Mouse (Mus musculus): ENCODE measurements around the gene Icmt. TPM values are rescaled to one million over a fixed set of nuclear protein-coding genes. Genes with fewer than 3 reads are reported as not detected.
A peak's percentile ranks its signal among the peaks of the same experiment; 100 is the strongest.

Gene Icmt
- total RNA-seq, 4 experiments from 2014 or later: 25.2 to 36.4 (median 30.6) TPM

GRCm38 (mm10) chr4:152274681-152275131 lies 22.3 kb upstream of the Icmt start:
- peak; percentile 53 for DNase-seq (ENCODE audit: low spot score)

- no peak for DNase-seq (ENCODE audit: low spot score)
Measured at GRCm38 (mm10) chr4:152276389-152277347, 20.4 kb upstream of the Icmt start.

- DNase-seq (ENCODE audit: low spot score): no peak
Measured at GRCm38 (mm10) chr4:152277916-152278315, 19.1 kb upstream of the Icmt start.

GRCm38 (mm10) chr4:152278986-152279385 lies 18.0 kb upstream of the Icmt start:
- no peak for DNase-seq (ENCODE audit: low spot score)

- DNase-seq (ENCODE audit: low spot score): no peak
Measured at GRCm38 (mm10) chr4:152281601-152282000, 15.4 kb upstream of the Icmt start.

- DNase-seq (ENCODE audit: low spot score): no peak
Measured at GRCm38 (mm10) chr4:152282721-152283120, 14.3 kb upstream of the Icmt start.

GRCm38 (mm10) chr4:152283186-152283950 lies 13.7 kb upstream of the Icmt start:
- DNase-seq (ENCODE audit: low spot score): peak; percentile 71

GRCm38 (mm10) chr4:152285505-152285904 lies 11.5 kb upstream of the Icmt start:
- peak; percentile 79 for DNase-seq (ENCODE audit: low spot score)

GRCm38 (mm10) chr4:152286183-152286582 lies 10.8 kb upstream of the Icmt start:
- no peak for DNase-seq (ENCODE audit: low spot score)

GRCm38 (mm10) chr4:152286887-152287286 lies 10.1 kb upstream of the Icmt start:
- DNase-seq (ENCODE audit: low spot score): no peak

- no peak for DNase-seq (ENCODE audit: low spot score)
Measured at GRCm38 (mm10) chr4:152287317-152288120, 9.5 kb upstream of the Icmt start.

- DNase-seq (ENCODE audit: low spot score): no peak
Measured at GRCm38 (mm10) chr4:152288398-152288945, 8.6 kb upstream of the Icmt start.

GRCm38 (mm10) chr4:152290385-152290784 lies 6.6 kb upstream of the Icmt start:
- no peak for DNase-seq (ENCODE audit: low spot score)

GRCm38 (mm10) chr4:152290991-152291390 lies 6.0 kb upstream of the Icmt start:
- no peak for DNase-seq (ENCODE audit: low spot score)

- DNase-seq (ENCODE audit: low spot score): no peak
Measured at GRCm38 (mm10) chr4:152291562-152291961, 5.5 kb upstream of the Icmt start, which contains the start of gene Hes3. Gene Hes3, minus strand, starts transcription at chr4:152291662.

- no peak for DNase-seq (ENCODE audit: low spot score)
Measured at GRCm38 (mm10) chr4:152292102-152292765, 4.8 kb upstream of the Icmt start.

- no peak for DNase-seq (ENCODE audit: low spot score)
Measured at GRCm38 (mm10) chr4:152294188-152294929, 2.7 kb upstream of the Icmt start.

- no peak for DNase-seq (ENCODE audit: low spot score)
Measured at GRCm38 (mm10) chr4:152295916-152296315, 1.1 kb upstream of the Icmt start.

GRCm38 (mm10) chr4:152296371-152296770 lies 656 bp upstream of the Icmt start:
- DNase-seq (ENCODE audit: low spot score): no peak

GRCm38 (mm10) chr4:152298836-152299235 lies 1.8 kb downstream of the Icmt start:
- DNase-seq (ENCODE audit: low spot score): no peak

Data from heart, adult 8-10 months (tissue).